Mouse (Mus musculus) inflammation-experienced regulatory T-cells, adult 16 weeks (primary cell): ENCODE results near the gene Defa25. TPM values are rescaled to one million over a fixed set of nuclear protein-coding genes. Genes with fewer than 3 reads are reported as not detected.

Experiments used
- polyA plus RNA-seq: library from polyadenylated mRNA; unstranded; fragments of 100-300 nt; shearing (Covaris generic); gene quantifications from one replicate; pipeline ENCODE4 v1.2.1, GENCODE M21; 2017

Defa25 gene
- not detected for polyA plus RNA-seq

DNA sequence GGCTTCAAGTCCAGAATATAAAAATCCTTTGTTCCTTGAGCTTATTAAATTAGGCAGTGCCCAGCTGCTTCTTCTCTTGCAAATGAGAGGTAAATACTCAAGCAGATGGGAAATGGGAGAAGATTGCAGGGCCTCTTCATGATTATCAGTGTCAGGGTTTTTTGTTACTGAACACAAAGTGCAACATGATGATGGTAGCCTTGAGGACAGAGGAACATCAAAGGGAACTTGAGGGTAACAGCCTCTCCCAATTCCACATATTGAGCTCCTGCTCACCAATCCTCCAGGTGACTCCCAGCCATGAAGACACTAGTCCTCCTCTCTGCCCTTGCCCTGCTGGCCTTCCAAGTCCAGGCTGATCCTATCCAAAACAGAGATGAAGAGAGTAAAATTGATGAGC lies at the start of gene Defa25:
TSS of gene Defa25 (plus strand) at position 301 of the 400 bp plus-strand sequence.

DNA sequence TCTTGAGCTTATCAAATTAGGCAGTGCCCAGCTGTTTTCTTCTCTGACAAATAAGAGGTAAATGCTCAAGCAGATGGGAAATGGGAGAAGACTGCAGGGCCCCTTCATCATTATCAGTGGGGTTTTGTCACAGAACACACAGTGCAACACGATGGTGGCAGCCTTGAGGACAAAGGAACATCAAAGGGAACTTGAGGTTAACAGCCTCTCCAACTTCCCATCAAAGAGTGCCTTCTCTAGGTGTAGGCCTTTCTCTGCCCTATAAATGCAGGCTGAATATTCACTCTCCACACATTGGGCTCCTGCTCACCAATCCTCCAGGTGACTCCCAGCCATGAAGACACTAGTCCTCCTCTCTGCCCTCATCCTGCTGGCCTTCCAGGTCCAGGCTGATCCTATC lies 29.5 kb upstream of the Defa25 start, which contains the start of gene Defa23:
TSS of gene Defa23 (plus strand) at position 301 of the 400 bp plus-strand sequence.

DNA sequence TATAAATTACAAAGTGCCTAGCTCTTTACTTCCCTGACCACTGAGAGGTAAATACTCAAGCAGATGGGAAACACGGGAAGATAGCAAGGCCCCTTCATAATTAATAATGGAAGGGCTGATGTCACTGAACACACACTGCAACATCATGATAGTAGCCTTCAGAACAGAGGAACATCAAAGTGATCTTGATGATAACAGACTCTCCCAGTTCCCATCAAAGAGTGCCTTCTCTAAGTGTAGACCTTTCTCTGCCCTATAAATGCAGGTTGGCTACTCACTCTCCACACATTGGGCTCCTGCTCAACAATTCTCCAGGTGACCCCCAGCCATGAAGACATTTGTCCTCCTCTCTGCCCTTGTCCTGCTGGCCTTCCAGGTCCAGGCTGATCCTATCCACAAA lies 19.5 kb upstream of the Defa25 start, which contains the start of gene Defa35:
TSS of gene Defa35 (plus strand) at position 301 of the 400 bp plus-strand sequence.

DNA sequence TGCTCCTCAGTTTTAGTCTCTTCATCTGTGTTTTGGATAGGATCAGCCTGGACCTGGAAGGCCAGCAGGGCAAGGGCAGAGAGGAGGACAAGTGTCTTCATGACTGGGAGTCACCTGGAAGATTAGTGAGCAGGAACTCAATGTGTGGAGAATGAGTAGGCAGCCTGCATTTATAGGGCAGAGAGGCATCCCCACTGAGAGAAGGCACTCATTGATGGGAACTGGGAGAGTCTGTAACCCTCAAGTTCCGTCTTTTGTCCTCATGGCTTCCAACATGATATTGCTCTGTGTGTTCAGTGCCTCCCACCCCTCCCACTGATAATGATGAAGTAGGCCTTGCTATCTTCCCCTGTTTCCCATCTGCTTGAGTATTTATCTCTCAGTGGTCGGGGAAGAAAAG lies 11.7 kb downstream of the Defa25 start, which contains the start of gene Gm14851:
TSS of gene Gm14851 (minus strand) at position 101 of the 400 bp plus-strand sequence.

DNA sequence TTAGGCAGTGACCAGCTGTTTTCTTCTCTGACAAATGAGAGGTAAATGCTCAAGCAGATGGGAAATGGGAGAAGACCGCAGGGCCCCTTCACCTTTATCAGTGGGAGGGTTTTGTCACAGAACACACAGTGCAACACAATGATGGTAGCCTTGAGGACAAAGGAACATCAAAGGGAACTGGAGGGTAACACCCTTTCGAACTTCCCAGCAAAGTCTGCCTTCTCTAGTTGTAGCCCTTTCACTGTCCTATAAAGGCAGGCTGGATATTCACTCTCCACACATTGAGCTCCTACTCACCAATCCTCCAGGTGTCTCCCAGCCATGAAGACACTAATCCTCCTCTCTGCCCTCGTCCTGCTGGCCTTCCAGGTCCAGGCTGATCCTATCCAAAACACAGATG lies 50.1 kb downstream of the Defa25 start, which contains the start of gene Defa30:
TSS of gene Defa30 (plus strand) at position 301 of the 400 bp plus-strand sequence.

Other genes starting within 250 kb of the Defa25 start
- not detected for gene Defb33, start 191.8 kb upstream of the Defa25 start, polyA plus RNA-seq
- gene Gm15056, start 181.8 kb upstream of the Defa25 start, polyA plus RNA-seq: not detected
- not detected for gene Gm6040, start 162.4 kb upstream of the Defa25 start, polyA plus RNA-seq
- gene AY761185, start 139.7 kb upstream of the Defa25 start, polyA plus RNA-seq: not detected
- not detected for gene Defa21, start 58.9 kb upstream of the Defa25 start, polyA plus RNA-seq
- gene Defa23, start 29.4 kb upstream of the Defa25 start, polyA plus RNA-seq: not detected
- not detected for gene Defa35, start 19.4 kb upstream of the Defa25 start, polyA plus RNA-seq
- gene Gm14851, start 11.6 kb downstream of the Defa25 start, polyA plus RNA-seq: not detected
- gene Defa30, start 50.2 kb downstream of the Defa25 start, polyA plus RNA-seq: not detected
- not detected for gene Defa22, start 77.8 kb downstream of the Defa25 start, polyA plus RNA-seq
- gene Defa31, start 107.2 kb downstream of the Defa25 start, polyA plus RNA-seq: not detected
- gene Gm15293, start 117.1 kb downstream of the Defa25 start, polyA plus RNA-seq: not detected
- not detected for gene Gm15292, start 165.3 kb downstream of the Defa25 start, polyA plus RNA-seq
- not detected for gene Defa27, start 231.1 kb downstream of the Defa25 start, polyA plus RNA-seq
- gene Defa29, start 242.6 kb downstream of the Defa25 start, polyA plus RNA-seq: not detected